Mouse (Mus musculus) liver (tissue): Measurements from ENCODE around the gene AU040320.

Experiments
- DNase-seq: peaks from one replicate; pipeline ENCODE4 v3.0.0-alpha.2; 2020; ENCODE audit warnings: mixed read lengths

Gene AU040320

GRCm38 (mm10) chr4:126792341-126793102 lies 39.2 kb downstream of the AU040320 start:
- DNase-seq, result no peak

DNA sequence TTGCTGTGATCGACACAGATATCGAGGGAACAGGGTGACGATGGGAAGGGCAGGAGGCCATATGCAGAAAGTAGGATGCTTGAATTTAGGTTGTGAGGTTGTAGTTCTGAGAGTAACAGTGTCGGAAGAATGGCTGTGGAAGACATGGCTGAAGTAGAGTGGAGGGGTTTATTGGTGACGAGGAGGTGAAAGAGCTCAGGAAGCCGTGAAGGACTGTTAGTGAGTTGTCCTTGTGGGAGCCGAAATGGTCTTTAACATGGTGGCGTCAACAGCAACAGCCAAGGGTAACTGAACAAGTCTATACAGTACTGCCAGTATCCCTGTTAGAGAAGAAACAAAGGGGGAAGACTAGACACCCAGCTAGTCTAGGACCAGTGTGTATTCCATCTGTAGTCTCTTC lies 48.8 kb downstream of the AU040320 start:
- DNase-seq, result no peak

DNA sequence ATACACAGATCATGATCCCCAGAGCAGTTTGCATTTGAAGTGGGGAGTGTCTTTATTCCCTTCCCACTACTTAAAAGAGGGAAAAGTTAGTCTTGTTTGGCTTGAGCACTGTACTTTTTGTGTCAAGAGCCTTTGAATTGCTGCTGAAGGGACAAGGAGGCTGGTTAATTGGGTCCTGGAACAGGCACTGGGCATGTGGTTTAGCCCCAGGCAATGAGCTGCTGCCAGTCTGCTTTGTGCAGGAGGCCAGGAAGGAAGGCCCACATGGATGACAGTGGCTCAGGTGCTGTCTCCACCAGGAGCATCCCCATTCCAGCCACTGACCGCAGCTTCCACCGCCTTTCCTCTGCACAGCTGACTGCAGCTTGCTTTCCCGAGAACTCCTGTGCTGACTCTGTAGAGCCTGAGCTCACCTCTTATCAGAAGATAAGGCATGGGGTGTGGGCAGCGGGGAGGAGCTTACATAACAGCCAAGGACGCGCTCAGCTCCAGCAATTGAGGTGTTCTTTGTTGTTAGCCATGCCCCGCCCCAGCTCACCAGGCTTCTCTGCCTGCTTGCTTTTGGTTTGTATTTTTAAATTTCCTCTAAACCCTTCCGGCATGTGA lies 50.0 kb downstream of the AU040320 start:
- peak; percentile 78 for DNase-seq

DNA sequence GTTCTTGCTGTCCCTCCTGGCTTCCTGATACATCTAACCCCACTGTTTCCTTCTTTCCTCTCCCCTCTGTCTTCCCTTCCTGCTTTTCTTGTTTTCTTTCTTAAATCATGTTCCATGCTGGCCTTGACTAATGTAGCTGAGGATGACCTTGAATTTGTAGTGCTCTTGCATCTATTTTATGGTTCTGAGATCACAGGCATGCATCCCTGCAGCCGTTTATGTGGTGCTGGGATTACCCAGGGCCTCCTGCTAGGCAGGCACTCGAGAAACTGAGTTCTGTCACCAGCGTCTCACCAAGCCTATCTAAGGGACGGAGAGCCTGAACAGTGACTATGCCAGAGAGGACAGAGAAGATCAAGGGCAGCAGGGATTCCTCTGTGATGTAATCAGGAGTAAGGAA lies 52.4 kb downstream of the AU040320 start:
- no peak for DNase-seq

DNA sequence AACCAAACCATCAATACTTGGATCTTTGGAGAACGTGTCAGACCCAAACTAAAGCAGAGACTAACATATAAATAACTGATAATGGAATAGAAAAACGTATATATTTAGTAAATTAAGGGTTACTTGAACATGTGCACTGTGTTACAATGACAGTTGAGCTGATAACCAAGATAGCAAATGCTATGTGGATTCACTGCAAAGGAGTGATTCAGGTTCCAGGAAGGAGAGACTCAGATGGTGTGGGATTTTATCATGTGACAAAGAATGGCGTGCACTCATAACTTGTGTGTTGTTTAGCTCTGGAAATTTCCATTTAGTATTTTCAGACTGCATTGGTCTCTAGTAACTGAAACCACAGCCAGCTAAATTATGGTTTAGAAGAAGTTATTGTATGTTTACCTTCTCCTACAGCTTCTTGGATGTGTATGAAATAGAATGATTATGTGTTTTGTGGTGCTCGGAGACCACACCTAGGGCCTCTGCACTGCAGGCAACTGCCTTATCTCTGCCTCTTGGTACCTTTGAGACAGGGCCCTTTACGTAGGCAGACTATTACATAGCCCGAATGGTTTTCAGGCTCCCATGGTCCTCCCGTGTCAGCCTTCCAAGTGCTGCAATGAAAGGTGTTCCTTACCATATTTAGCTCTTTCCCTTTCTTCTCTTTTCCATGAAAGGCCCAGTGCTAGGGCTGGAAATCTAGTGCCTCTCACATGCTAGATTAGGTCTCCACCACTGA lies 53.5 kb downstream of the AU040320 start:
- peak; percentile 19 for DNase-seq

GRCm38 (mm10) chr4:126810566-126810965 lies 57.2 kb downstream of the AU040320 start:
- DNase-seq, result no peak

- no peak for DNase-seq
Measured at GRCm38 (mm10) chr4:126813212-126813611, 59.9 kb downstream of the AU040320 start.

- no peak for DNase-seq
Measured at GRCm38 (mm10) chr4:126814854-126815253, 61.5 kb downstream of the AU040320 start.

DNA sequence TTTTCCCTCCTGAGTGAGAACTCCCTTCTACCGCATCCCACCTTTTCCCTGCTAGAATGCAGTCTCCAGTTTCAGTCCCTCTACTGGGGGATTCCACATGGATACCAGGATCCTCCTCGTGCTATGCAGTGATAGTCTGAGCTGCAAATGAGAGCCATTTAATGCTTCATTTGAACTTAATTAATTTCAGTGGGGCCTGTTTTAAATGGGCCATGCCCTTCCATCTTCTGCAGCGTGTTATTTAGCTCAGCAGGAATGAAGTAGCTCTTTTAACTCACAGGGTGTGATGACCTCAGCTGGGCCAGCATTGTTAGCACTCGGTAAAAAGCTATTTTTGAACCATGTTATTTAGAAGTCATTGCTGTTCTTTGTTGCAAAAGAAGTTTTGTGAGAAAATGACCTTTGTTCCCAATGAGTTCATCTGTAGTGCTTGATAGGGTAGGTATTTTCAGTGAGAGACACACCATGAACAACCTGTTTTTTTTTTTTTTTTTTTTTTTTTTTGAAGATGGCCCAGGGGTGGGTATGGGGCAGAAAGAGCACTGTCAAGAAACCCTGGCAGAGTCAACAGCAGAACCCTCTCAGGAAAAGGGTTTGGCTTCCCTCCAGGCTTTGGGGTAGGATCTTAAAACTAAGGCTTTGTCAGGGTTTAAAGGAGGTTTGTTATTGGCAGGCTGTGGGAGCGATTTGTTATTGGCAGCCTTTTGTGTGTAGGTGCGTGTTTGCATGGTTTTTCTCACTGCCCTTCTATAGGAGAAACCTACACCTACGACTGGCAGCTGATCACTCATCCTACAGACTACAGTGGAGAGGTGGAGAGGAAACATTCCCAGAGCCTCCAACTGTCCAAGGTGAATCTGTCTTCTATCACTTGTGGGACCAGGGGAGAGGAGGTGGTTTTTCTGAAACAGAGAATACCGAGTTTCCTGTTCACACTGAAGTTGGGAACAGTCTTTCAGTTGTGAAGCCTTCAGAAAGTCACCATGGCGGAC lies 69.8 kb downstream of the AU040320 start:
- DNase-seq, result no peak

GRCm38 (mm10) chr4:126823917-126824316 lies 70.6 kb downstream of the AU040320 start:
- DNase-seq, result no peak

- no peak for DNase-seq
Measured at GRCm38 (mm10) chr4:126831122-126831521, 77.8 kb downstream of the AU040320 start.

- DNase-seq, result no peak
Measured at GRCm38 (mm10) chr4:126838799-126839198, 85.5 kb downstream of the AU040320 start.

DNA sequence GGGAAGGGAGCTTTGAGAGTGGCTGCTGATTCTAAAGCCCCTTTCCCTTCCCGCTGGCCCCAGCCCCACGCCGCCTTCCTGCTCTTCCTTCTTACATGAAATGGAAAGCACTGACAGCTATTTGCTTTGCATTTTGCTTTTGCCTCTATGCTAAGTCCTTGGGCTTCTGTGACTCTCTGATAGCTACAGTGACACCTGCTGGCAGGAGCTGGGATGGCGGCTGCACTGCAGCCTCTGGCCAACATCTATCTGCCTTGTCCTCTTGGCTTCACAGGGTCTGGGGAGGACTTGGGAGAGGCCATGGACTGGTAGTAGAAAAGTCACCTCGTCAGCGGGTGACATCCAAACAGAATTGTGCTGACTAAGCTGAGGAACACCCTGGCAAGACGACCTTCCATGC lies 86.5 kb downstream of the AU040320 start:
- DNase-seq, result peak; percentile 81

- no peak for DNase-seq
Measured at GRCm38 (mm10) chr4:126840996-126841560, 87.7 kb downstream of the AU040320 start.

DNA sequence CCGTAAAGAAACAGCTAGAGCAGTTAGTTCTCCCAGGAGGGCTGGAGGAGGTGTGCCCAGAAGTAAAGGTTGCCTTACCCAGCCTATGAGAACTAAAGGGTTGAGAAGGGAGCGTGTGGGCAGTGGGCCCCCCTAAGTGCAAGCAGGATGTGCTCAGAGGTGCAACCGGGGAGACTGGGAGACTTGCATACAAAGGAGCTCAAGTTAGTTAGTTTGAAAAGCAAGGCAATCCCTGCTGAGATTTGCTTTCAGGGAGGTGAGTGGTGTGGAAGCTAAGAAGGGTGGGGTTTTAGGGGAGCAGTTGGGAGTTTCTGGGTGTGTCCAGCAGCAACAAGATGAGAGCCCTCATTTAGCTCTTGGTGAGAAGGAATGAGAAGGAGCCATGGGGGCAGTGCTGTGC lies 89.6 kb downstream of the AU040320 start:
- DNase-seq, result no peak

DNA sequence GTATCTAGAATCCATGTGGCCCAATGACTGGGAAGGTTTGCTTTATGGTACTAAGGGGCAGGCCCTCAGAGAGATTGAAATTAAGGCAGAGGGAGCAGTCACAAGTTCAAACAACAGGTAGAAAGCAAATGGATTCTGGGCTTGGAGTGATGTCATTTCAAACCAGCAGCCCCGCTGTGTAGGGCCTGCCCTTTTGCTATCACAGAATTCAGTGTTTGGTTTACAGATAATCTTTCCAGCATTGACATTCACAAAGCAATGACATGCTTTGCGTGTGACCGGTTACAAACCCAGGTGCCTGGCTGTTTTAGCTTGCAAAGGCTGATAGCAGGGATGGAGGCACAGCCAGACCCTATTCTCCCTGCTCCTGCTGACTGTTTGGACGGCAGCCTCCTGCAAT lies 92.3 kb downstream of the AU040320 start:
- no peak for DNase-seq

- no peak for DNase-seq
Measured at GRCm38 (mm10) chr4:126846971-126847370, 93.6 kb downstream of the AU040320 start.

GRCm38 (mm10) chr4:126850019-126850777 lies 96.9 kb downstream of the AU040320 start:
- DNase-seq, result no peak

GRCm38 (mm10) chr4:126850778-126851080 lies 97.4 kb downstream of the AU040320 start:
- DNase-seq, result no peak

GRCm38 (mm10) chr4:126852971-126853370 lies 99.6 kb downstream of the AU040320 start:
- DNase-seq, result no peak

DNA sequence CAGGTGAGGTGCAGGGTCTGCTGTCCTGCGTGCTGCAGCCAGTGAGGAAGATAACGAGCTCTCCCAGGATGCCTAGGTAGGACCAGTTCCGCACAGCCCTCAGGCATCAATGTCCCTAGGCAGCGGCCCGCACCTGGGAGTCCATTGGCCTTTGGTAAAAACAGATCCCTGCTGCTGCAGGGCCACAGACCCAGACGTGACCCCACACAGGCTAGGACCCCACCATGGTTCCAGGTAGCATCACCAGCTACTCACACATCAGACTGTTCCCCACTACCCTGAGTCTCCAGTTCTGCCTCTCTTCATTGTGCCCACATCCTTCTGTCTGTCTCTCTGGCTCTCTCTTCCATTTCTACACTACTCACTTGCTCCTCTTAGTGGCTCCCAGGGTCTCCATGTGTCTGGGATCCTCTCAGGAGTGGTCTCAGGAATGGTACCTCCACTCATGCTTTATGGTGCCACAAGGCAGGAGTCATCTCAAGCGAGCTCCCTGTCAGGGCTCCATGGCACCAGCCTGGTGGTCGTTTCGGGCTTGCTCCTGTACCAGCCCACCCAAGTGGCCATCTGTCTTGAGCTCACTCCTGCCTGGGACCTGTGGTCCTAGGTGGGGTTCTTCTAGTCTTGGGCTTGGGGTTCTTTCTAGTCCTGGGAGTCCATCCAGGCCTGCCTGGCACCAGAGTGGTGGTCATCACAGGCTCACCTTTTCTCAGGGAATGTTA lies 107.1 kb downstream of the AU040320 start:
- no peak for DNase-seq
